Mouse (Mus musculus): Measurements from ENCODE around the gene Zfp82.

GRCm38 (mm10) chr7:30089405-30089804 lies 16.7 kb upstream of the Zfp82 start:
- TF ChIP-seq CTCF (IDR thresholded peaks at IDR 0.05; ENCODE audit: low read depth) (no peak), EP300 (IDR thresholded peaks at IDR 0.05; ENCODE audit: low read depth) (no peak)

Data from liver, embryonic 14.5 days (tissue).